Mouse (Mus musculus) gastrocnemius, adult 18-20 months (tissue): Measurements from ENCODE around the gene Zic5. TPM values are rescaled to one million over a fixed set of nuclear protein-coding genes. Genes with fewer than 3 reads are reported as not detected.
"Not testable (repeated sequence)": the region's sequence is repeated elsewhere in the genome, so short reads cannot be mapped to it uniquely, and the experiment has no call there.

Experiments
- DNase-seq: peaks from one replicate; pipeline ENCODE4 v3.0.0; 2021; ENCODE audit warnings: low spot score
- total RNA-seq, 2 experiments: library from RNA; stranded (reverse); gene quantifications; 2 replicates each; pipeline ENCODE4 v1.2.3; 2021

Gene Zic5
- total RNA-seq, 2 experiments from 2014 or later: not detected

DNA sequence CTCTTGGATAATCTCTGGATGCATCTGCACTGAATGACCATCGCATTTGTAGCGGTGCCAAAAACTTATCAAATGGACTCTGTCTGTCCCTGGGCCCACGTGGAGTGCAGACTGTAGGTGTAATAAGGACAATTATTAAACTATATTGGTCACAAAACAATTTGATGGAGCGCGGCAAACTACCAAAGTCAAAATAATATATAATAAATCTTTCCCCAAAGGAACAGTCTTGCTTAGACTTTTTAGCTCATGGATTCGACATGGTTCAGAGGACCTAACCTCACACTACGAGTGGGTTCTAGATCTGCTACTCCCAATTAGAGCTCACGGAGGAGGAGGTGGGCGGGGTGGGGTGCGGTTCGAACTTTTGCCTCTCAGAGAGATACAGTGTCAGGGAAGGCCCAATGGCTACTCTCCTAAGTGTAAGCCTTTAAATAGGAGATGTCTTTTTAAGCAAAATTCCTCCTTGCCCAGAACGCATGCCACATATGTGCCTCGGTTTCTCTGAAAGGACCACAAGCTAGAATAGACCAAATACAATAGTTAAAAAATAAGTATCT is 534 bp upstream of the Zic5 start:
- DNase-seq: no peak

DNA sequence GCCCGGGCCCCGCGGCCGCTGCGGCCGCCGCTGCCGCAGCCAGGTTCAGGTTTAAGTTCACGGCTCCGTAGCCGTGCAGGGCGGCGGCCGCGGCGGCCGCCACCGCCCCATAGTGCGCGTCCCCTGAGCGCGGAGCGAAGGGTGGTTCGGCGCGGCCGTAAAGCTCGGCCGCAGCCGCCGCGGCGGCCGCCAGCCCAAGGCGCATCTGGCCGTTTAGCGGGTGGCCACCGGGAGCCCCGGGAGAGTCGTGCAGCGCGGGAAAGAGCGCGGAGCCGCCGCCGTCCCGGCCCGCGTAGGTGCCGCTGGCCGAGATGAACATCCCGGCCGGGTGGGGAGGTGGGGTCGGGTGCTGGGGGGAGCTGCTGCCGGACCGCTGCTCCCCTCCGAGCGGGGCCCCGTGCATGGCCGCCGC is 1.1 kb downstream of the Zic5 start:
- no peak for DNase-seq

DNA sequence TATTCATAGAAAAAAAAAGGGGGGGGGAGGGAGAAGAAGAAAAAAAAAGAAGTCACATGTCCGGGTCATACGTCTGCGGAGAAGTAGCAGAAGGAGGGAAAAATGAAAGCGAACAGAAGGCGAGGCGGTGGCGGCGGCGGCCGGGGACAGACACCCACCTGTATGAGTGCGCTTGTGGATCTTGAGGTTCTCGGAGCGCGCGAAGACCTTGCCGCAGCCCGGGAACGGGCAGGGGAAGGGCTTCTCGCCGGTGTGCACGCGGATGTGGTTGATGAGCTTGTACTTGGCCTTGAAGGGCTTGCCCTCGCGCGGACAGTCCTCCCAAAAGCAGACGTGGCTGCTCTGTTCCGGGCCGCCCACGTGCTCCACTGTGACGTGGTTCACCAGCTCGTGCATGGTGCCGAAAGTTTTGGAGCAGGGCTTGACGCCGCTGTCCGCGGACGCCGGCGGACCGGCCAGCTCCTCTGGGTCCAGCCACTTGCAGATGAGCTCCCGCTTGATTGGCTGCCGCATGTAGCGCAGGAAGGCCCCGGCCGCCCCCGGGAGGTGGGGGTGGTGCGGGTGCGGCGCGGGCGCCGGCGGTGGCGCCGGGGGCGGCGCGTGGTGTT is 1.6 kb downstream of the Zic5 start:
- peak; percentile 25 for DNase-seq

DNA sequence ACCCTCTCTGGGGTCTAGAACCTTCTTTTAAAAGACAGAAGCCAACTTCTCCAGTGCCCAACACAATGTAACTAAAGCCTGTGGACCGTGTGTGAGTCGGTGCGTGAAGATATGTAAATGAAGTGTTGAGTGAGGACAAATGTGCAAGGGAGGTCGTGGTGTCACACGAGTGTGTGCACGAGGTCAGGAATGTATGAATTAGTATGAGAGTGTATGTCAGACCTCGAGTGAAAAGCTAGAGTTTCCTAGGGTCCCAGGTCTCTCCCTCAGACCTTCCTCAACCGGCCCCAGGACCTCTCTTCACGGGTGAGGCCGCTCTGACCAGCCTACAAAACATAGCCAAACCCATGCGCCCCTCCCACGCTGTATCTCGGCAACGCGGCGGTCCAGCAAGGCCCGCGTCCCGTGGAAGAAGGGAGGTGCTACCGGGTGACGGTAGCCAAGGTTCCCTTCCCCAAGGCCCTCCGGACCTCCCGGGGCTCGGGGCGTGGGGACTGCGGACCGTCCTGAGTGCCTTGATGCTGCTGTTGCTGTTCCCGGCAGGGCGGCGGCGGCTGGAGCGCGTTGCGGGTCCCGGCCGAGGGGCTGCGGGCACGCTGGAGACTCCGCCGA is 2.3 kb downstream of the Zic5 start:
- DNase-seq: no peak

DNA sequence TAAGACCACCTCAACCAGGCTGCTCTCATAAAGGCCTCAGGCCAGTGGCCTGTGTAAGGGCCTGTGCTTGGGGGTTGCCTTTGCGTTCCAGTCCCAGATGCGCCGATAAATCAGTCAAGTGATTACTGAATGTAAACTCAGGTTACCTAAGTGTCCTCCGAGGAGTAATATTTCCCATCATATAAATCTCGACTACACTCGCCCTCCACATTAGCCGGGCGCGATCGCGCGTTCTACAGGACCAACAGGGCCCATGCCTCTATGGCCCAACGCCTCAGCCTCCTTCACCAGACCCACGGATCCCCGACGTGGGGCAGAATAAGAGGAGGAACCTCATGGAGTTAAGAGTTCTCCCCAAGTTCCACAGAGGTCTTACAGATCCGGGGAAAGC is 2.8 kb downstream of the Zic5 start:
- no peak for DNase-seq

DNA sequence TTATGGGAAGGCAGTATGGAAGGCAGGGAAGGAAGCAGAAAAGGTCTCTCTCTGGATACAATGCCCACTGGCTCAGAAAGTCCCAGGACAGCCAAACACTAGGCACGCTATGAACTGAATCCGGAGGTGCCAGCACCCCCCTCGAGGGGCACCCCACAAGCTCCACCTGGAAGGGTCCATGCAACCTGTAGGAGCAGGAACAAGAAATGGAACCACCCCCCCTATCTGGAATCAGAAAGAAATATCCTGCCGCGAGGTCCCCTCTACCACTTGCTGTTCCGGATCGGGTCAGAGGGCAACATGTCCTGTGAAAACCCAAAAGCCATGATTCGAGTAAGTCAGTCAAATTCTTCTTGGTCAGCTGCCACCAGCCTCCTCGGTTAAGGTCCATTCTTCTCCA is 3.5 kb downstream of the Zic5 start:
- no peak for DNase-seq

DNA sequence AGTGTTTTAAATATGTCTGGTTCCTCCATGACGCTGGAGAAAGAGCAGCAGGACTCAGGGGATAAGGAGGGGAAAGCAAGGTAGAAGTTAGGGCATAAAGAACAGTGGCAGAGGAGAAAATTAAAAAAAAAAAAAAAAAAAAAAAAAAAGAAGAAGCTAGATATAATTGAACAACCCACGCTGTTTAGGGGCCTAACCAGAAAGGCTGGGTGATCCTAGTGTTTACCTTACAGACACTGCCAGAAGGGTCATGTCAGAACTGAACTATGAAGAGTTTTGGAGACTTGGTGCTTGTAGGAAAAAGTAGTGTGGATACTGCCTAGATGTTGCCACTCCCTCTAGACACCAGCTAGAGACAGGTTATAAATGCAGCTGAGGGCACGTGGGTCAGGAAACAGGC is 4.0 kb downstream of the Zic5 start:
- no peak for DNase-seq

DNA sequence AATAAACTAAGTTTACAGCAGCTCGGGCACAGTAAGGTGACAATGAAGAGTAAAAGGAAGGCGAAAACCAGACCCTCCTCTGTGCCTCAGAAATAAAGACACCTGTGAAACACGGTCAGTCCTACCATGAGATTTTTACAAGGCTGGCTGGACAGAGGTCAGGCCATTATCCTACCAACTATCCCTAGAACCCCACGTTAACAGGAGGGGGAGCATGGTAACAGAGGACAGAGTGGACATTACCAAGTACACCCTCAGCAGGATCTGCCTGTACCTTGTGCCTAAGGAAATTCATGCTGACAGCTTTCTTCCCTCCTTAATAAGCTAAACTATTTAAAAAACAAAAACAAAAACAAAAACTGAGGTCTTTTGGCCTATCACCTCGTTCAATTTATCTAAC is 5.3 kb downstream of the Zic5 start:
- no peak for DNase-seq

DNA sequence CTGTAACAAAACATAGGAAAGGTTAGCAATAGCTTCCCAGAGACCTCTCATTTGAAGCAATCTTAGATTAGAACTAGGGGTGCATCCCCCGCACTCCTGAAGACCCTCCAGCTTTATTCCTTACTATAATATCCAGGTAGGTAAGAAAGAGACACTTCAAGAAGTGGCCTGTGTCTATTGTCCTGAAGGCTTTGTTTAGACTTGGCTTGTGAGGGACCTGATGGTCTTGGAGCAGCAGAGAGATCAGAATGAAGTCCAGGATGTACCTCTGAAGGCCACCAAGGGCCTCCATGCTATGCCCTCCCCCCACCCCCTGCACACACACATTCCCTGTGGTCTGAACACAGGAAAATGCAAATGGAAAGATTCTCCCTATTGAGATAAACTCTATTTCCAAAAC is 5.7 kb downstream of the Zic5 start:
- no peak for DNase-seq

DNA sequence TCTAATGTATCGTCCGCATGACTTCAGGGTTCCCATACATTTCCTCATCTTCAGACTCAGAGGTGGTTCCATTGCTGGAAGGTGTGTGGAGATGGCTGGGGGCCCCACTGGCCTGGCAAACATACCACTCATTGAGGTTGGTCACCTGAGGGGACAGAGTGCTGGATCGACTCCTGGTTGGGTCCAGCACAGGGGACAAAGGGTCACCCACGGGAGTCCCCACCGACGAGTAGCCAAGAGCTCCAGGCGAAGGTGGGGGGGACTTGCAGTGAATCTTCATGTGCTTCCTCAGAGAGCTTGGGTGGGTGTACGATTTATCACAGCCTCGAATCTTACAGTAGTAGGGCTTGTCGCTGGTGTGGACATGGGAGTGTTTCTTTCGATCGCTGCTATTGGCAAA is 6.1 kb downstream of the Zic5 start:
- not testable (repeated sequence) for DNase-seq

DNA sequence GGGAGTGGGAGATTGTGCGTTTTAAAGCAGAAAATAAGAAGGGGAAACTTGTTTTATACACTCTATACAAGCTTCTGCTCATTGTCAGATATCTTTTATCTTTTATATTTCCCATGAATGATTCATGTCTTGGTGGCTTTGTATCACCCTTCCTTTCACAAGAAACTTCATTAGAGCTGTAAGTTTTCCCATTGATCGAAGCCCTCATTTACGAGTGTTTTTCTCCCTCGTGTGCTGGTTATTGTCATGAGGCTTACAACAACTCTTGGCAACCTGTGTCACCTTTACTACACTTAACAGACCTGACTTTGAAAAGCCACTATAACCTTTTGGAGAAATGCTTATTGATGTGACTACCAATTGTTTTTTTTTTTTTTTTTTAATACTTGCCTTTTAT is 9.9 kb downstream of the Zic5 start:
- no peak for DNase-seq

DNA sequence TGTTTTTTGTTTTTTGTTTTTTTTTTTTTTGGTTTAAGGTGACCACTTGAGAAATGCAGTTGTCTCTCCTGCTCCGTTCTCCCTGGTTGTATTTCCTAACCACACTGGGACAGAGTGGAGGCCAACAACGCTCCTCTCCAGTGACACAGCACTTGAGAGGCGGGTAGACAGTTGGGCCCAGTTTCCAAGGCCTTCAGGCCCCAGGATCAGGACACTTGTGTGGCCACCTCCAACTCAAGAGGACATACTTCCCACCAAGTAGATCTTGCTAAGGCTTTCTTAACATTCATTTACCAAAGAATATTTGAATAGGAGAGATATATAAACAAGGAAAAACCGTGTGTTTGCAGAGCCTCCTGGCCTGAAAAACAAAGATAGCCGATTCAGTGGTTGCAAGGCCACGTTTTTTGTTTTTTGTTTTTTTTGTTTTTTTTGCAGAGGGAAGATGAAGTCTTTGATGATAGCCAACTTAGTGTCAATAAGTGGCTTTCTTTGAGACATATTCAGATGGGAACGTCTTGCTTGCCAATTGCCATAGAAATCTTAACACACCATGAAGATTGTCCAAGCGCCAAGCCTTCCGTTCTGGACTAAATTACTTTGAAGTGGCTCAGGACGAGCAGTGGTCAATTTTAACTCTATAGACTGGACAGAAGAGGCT is 10.4 kb downstream of the Zic5 start:
- no peak for DNase-seq

DNA sequence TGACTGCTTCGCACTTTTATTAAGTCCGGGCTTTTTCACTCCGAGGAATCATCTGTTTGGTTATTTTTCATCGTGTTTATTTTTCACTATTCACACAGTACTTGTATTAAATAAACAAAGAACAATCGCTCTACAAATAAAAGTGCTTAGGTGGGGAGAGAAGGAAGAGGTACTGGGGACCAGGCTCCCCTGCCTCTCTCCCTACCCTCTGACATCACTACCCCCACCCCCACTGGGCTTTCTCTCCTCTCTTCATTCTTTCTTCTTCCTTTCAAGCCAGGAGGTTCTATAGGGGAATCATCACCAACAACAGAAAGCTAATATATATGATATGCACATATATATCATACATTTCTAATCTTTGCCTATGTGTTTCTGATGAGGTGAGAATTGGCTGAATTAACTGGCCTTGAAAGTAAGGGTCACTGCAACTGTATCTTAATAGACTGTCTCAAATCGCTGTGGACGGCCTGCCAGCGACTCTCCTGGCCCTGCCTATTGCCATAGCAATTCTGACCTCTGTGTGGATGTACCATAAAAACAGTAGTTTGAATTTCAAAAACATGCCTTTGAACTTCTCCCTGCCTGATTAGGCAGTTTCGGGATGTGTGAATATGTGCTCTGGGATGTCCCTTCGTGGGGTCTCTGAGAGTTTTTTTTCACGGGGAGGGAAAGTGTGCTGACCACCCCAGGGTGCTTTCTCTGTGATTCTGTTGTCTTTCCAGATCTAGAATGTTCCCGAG is 11.3 kb downstream of the Zic5 start:
- DNase-seq: no peak

DNA sequence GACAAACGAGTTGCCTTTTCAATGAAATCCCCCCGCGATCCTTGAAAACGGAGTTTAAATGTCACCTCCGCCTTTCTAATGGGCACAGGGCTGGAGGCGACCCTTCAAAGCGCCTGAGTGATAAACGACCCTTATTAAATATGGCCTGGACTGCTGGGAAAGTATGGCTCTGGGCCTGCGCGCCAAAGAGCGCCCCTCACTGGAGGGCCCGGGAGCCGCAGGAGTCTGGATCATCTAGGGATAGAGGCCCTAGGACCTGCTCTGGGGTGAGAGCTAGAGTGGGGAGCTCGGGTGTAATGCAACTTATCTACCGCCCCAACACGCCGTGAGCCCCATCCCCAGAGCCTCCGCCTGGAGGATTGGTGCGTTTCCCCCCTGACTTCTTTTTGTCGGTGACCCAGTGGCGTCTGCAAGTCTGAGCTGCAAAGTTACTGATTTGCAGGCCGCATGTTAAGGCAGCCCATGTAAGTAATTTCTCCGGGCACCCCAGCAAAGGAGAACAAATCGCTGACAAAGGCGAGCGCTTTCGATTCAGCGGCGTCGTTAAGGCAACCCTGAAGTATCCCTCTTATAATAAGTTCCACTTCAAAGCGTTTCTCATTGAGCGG is 12.0 kb downstream of the Zic5 start:
- DNase-seq: no peak

DNA sequence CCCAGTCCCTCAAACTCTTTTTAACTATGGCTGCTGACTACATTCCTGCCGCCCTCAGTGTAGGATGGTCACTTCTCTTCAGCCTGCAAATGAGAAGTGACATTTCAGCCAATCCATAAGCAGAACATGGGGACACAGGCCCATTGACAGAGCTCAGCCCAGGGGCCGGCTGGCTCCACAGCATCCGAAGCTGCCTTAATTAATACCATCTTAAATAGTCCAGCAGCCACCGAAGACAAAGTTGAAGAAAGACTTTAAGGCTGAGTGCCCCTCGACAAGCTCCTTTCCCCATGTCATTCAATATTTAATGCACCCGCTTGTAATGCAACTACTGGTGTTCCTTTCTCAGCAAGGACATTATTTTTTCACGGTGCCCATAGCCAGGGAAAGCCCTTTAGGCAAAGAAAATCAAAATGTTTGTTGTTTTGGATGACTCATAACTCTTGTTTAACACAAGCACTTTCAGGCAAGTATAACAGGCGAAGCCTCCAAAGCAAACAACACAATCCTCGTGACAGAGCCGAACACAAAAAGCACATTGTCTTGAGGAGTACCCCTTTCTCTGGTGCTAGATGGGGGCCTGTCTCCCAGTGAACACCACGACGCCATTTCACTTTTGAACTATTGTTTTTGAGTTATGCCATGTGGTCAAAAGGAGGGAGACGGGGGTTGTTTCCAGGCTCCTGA is 12.6 kb downstream of the Zic5 start:
- no peak for DNase-seq

DNA sequence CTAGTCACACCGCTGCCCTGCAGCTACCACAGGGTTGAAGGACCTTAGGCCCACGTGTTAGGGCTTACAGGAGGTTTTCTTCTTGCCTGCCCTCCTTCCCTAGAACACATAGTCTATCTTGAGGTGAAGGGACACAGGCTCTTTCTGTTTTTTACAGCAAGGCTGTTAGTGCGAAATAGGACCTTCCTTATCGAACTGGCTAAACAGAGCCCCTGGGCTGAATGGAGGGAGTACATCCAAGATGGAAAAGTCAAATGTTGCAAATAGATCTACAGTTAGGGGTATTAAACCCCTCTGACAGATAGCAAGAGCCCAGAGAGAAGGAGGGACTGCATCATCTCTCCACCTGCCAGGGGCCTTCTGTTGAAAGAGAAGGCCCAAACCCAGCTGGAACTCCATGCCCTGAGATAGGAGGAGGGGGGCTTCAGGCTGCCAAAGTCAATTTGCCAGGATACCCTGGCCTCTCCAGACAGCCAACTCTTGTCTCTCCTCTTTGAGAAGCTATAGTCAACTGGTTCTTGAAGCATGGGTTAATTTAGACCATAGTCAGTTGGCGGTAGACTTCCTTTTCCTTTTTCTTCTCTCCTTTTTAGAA is 13.8 kb downstream of the Zic5 start:
- DNase-seq: no peak

DNA sequence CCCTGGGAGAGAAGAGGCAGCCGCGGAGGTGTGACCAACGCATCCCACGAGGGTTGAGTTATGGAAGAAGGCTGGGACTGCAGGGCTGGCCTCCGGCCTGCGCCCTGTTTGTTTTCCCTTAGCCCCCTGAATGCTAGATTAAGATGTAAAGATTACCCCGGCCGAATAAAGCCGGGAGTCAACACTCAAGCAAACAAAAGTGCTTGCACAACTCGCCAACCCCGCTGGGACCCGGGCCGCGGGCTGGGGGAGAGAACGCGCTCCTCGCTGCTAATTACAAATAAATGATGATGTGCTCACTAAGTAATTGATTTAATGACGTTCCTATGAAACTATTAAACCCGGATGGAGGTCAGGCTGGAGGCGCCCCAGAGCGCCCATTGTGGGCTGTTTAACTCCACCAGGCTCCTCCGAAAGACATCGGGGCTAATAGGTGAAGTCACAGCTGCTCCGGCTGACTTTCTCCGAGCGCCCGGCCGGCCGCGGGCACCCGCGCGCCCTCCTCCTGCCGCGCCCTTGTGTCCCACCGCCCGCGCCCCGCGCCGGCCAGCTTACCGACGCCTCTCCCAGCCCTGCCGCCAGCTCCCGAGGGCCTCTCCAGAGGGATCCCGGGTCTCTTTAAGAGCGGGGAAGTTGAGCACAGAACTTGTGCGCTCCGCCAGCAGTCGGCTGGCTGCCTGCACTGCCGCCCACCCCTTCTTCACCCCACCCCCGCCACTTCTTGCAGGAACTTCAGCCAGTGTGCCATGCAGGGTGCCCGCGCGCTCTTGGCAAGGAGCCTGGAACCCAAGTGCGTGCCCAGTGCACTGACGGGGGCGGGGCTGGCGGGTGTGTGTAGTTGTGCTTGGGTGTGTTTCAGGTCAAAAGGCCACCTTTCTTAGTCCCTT is 14.7 kb downstream of the Zic5 start, which contains the start of gene Gm5089:
Gm5089 (minus strand) TSS at position 620 of the 887 bp plus-strand sequence.
- no peak for DNase-seq

DNA sequence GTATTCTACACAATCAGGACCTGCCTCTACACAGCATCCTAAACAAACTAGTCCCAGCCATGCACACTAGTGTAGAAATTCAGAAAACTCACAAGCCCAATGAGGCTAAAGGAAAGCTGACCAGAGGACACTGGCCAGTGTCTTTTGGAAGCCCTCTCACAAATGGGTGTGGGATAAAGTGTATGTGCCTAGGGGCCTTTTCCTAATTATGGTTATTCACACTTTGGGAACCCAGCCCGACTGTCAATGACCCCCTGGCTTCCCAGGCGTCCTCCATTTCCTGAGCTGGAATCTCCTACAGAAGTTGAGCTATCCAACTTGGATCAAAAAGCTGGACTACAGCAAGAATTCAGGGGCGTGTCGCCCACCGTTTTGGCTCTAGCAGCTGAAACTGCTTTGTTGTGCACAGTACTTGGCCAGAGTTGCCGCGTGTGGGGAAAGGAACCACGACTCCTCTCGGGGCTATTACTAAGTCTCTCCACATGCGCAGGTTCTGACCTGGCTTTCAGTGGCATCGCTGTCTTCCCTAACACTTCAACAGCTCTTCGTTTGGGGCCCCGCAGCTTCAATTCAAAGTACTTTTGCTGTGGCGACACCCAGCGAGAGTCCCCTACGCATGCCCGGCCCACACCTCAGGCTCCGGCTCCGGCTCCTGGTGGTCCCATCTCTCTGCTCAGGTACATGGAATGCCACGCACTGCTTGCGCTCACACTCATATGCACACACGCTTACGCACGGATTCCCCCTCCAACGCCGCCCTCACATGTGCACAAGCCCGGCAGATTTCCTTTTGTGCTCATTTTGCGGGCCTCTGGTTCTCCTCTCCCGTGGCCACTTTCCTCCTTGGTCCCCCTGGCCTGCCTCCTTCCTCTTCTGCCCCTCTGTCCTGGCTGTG is 15.6 kb downstream of the Zic5 start:
- no peak for DNase-seq

DNA sequence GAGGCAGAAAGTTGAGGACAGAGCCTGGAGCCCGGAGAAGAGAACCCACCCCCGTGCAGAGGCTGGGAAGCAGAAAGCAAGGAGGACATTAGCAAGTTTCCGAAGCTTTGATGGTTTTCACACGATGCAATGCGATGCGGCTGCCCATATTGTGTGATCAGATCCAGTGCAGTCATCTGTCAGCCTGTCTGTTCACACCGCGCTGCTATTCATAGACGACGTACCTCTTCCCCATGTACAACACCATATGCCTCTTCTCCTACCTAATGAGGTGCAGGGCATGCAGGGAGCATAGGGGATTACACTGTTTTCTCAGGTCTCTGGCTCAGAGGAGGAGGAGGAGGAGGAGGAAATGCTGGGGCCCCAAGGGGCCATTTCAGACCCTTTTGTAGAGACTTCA is 28.6 kb downstream of the Zic5 start:
- no peak for DNase-seq
